Mouse (Mus musculus) embryonic stem cell, embryonic (primary cell): ENCODE measurements at regions not wholly inside any gene's neighbourhood (a gene's known extent, or its start where the extent isn't known, plus 50 kb on each side); places are given as distances from the start of the nearest gene placed in this dataset.
"Not testable (repeated sequence)": the region's sequence is repeated elsewhere in the genome, so short reads cannot be mapped to it uniquely, and the experiment has no call there.

Experiments
- CTCF ChIA-PET, 4 experiments: fragments of 300-600 bp in 2 of 4; fragments of 350-600 bp in 2 of 4; sonication (Branson Sonifier 250); formaldehyde crosslinking; loops; one replicate each; lab custom pipeline; 2022; ENCODE audit warnings: inconsistent platforms in 2 of 4; lab: Charles Lee
- POLR2A ChIA-PET, 4 experiments: fragments of 300-600 bp in 2 of 4; fragments of 350-600 bp in 2 of 4; sonication (Branson Sonifier 250); formaldehyde crosslinking; loops; one replicate each; lab custom pipeline; 2022; ENCODE audit warnings: antibody characterized with exemption in 4 of 4, inconsistent platforms in 1 of 4; lab: Charles Lee

GRCm38 (mm10) chr4:7313219-7313618 is 925.6 kb downstream of the Car8 start:
- POLR2A ChIA-PET: no interaction called here
- CTCF ChIA-PET: no interaction called here

GRCm38 (mm10) chr4:7312160-7312559 is 926.7 kb downstream of the Car8 start:
- CTCF ChIA-PET: no interaction called here
- POLR2A ChIA-PET: no interaction called here

- CTCF ChIA-PET: no interaction called here
- POLR2A ChIA-PET: no interaction called here
Measured at GRCm38 (mm10) chr4:7269047-7269446, 969.8 kb downstream of the Car8 start.

GRCm38 (mm10) chr4:7256486-7256885 is 982.4 kb downstream of the Car8 start:
- ChIA-PET POLR2A (no interaction called here), CTCF (no interaction called here)

- ChIA-PET CTCF (no interaction called here), POLR2A (no interaction called here)
Measured at GRCm38 (mm10) chr4:7253616-7254015, 985.2 kb downstream of the Car8 start.

GRCm38 (mm10) chr4:7251641-7252040 is 987.2 kb downstream of the Car8 start:
- ChIA-PET POLR2A (no interaction called here), CTCF (no interaction called here)

GRCm38 (mm10) chr4:7247816-7248215 is 991.0 kb downstream of the Car8 start:
- CTCF ChIA-PET: no interaction called here
- POLR2A ChIA-PET: no interaction called here

GRCm38 (mm10) chr4:7247244-7247643 is 991.6 kb downstream of the Car8 start:
- POLR2A ChIA-PET: no interaction called here
- CTCF ChIA-PET: no interaction called here

GRCm38 (mm10) chr4:7246828-7247227 is 992.0 kb downstream of the Car8 start:
- CTCF ChIA-PET: no interaction called here

GRCm38 (mm10) chr4:7245653-7246052 is 993.2 kb downstream of the Car8 start:
- POLR2A ChIA-PET: interaction anchor here in 1 of 4 experiments (0.7 kb wide), 1 partner anchor 481 kb away, joined by 3 read pairs; no protein-coding TSS in a partner anchor
- CTCF ChIA-PET: no interaction called here

More at GRCm38 (mm10) chr4:7246828-7247227, 992.0 kb downstream of the Car8 start:
- POLR2A ChIA-PET: no interaction called here

GRCm38 (mm10) chr4:7237848-7238247 is 1001.0 kb downstream of the Car8 start:
- CTCF ChIA-PET: no interaction called here
- POLR2A ChIA-PET: no interaction called here

GRCm38 (mm10) chr4:7234537-7234936 is 1004.3 kb downstream of the Car8 start:
- POLR2A ChIA-PET: interaction anchor here in 1 of 4 experiments (0.5 kb wide), 1 partner anchor 213 kb away, joined by 3 read pairs; no protein-coding TSS in a partner anchor
- CTCF ChIA-PET: not testable (repeated sequence)

- ChIA-PET POLR2A (no interaction called here), CTCF (no interaction called here)
Measured at GRCm38 (mm10) chr4:7228980-7229379, 1009.9 kb downstream of the Car8 start.

- CTCF ChIA-PET: no interaction called here
- POLR2A ChIA-PET: no interaction called here
Measured at GRCm38 (mm10) chr4:7222922-7223321, 1015.9 kb downstream of the Car8 start.

GRCm38 (mm10) chr4:7220426-7220825 is 1018.4 kb downstream of the Car8 start:
- POLR2A ChIA-PET: no interaction called here

GRCm38 (mm10) chr4:7215048-7216030 is 1023.5 kb downstream of the Car8 start:
- ChIA-PET CTCF (no interaction called here), POLR2A (no interaction called here)

More at GRCm38 (mm10) chr4:7220426-7220825, 1018.4 kb downstream of the Car8 start:
- CTCF ChIA-PET: no interaction called here

GRCm38 (mm10) chr4:7206987-7207386 is 1031.9 kb downstream of the Car8 start:
- POLR2A ChIA-PET: no interaction called here
- CTCF ChIA-PET: no interaction called here

- POLR2A ChIA-PET: interaction anchor here in 1 of 4 experiments (0.6 to 1.1 kb wide), 3 partner anchors 10 to 233 kb away, joined by 3 to 5 read pairs (median 3); no protein-coding TSS in a partner anchor
- CTCF ChIA-PET: no interaction called here
Measured at GRCm38 (mm10) chr4:7201816-7202215, 1037.0 kb downstream of the Car8 start.

- CTCF ChIA-PET: no interaction called here
- POLR2A ChIA-PET: no interaction called here
Measured at GRCm38 (mm10) chr4:7199941-7200340, 1038.9 kb downstream of the Car8 start.

GRCm38 (mm10) chr4:7199052-7199451 is 1039.8 kb downstream of the Car8 start:
- POLR2A ChIA-PET: interaction anchor here in 2 of 4 experiments (0.6 to 0.7 kb wide), 2 partner anchors 569 to 1585 kb away, joined by 3 read pairs; no protein-coding TSS in a partner anchor
- CTCF ChIA-PET: no interaction called here

- ChIA-PET POLR2A (no interaction called here), CTCF (no interaction called here)
Measured at GRCm38 (mm10) chr4:7196570-7196969, 1042.3 kb downstream of the Car8 start.
